ENCODE assay signal across 7 mouse cellular contexts in the genomic region with DNA sequence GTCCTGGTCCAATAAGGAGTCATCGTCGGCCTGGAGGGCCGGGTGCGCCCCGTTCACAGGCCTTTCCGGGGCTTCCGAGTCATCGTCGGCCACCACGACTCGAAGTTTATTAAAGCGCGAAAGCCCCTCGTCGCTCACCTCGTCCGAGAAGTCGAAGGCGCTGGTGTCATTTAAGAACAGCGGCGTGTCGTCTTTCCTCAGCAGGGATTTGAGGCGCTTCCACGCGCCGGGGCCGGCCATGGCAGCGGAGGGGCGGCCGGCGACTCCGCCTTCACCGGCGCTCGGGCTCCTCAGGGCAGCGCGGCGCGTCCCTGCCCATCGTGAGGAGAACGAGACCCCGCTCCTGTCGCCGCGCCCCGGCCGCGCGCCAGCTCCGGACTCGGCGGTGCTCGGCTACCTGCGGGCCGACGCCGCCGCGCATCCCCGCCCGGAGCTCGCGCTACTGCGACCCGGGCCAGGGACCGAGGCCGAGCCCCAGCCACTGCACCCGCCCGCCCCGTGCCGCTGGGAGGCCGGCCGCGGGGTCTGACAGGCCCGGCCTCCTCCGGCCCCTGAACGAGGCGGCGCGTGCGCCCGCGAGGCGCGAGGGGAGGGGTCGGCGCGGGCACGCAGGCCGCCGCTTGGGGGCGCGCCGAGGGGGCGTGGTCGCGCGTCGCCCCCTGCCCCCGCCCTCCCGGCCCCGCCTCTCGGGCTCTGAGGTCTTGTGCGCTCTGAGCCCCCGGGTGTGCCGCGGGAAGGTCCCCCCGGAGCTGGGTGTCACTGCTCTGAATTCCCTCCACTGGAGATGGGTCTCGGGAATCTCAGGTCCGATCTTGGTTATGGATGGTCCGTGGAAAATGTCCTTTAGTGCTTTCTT. TPM values are rescaled to one million over a fixed set of nuclear protein-coding genes. Genes with fewer than 3 reads are reported as not detected.
DNase-seq lines count a peak whose midpoint lies in the region; ATAC-seq lines count a peak whose summit lies in the region.

Gene Slc30a4 (minus strand): TSS at position 483 of the 856 bp plus-strand sequence.

- H3K4me3 ChIP-seq in embryonic facial prominence, embryonic 10.5 days, result peak within 1 kb of the TSS; percentile 79
- peak within 1 kb of the TSS; percentile 72 for H3K4me3 ChIP-seq in limb, embryonic 13.5 days
- H3K4me3 ChIP-seq in midbrain, embryonic 14.5 days (replicated peaks; ENCODE audit: low read depth, low read length), result peak within 1 kb of the TSS; percentile 75

- H3K4me1 ChIP-seq in embryonic facial prominence, embryonic 10.5 days, result peaks cover 9% of the 10 kb centered on the region; the same call in 1 of the 2 replicates
- peaks cover 14% of the 10 kb centered on the region for H3K4me1 ChIP-seq in limb, embryonic 13.5 days
- H3K4me1 ChIP-seq in midbrain, embryonic 14.5 days (ENCODE audit: control insufficient read depth, insufficient read depth, low read length), result peaks cover 18% of the 10 kb centered on the region

- no peaks in the 10 kb centered on the region for H3K36me3 ChIP-seq in embryonic facial prominence, embryonic 10.5 days (replicated peaks)
- H3K36me3 ChIP-seq in limb, embryonic 13.5 days, result no peaks in the 10 kb centered on the region
- no peaks in the 10 kb centered on the region for H3K36me3 ChIP-seq in midbrain, embryonic 14.5 days (ENCODE audit: control insufficient read depth, insufficient read depth, low read length)

- peak; percentile 88 for DNase-seq in adrenal gland, postnatal 10 days
- peak; percentile 88 for DNase-seq in embryonic facial prominence, embryonic 10.5 days (ENCODE audit: low spot score)
- peak; percentile 79 to 85 for DNase-seq in heart, adult 18-20 months
- peak; percentile 83 for DNase-seq in kidney, adult 18-20 months
- DNase-seq in midbrain, embryonic 14.5 days, result peak; percentile 94
- peak; percentile 14 to 60 for DNase-seq in spleen, postnatal 10 days (ENCODE audit: low spot score in 2 of 2)

- peak within 1 kb of the TSS; percentile 85 for H3K9ac ChIP-seq in limb, embryonic 13.5 days
- H3K9ac ChIP-seq in midbrain, embryonic 14.5 days (replicated peaks; ENCODE audit: low read length), result peak within 1 kb of the TSS; percentile 83

- H3K9me3 ChIP-seq in embryonic facial prominence, embryonic 10.5 days, result no peaks in the 10 kb centered on the region
- H3K9me3 ChIP-seq in limb, embryonic 13.5 days, result no peaks in the 10 kb centered on the region
- no peaks in the 10 kb centered on the region for H3K9me3 ChIP-seq in midbrain, embryonic 14.5 days (ENCODE audit: control insufficient read depth, low read length)

- H3K27me3 ChIP-seq in embryonic facial prominence, embryonic 10.5 days (replicated peaks; ENCODE audit: low read depth, poor library complexity, severe bottlenecking), result peaks cover 31% of the 10 kb centered on the region
- H3K27me3 ChIP-seq in limb, embryonic 13.5 days, result 0 out of 2 replicates have a peak, but pooled peaks cover 2% of the 10 kb centered on the region
- H3K27me3 ChIP-seq in midbrain, embryonic 14.5 days (ENCODE audit: control insufficient read depth, insufficient read depth, low read length), result no peaks in the 10 kb centered on the region

- peak within 1 kb of the TSS; percentile 78 for H3K4me2 ChIP-seq in limb, embryonic 13.5 days (replicated peaks)
- H3K4me2 ChIP-seq in midbrain, embryonic 14.5 days (ENCODE audit: low read length), result peak within 1 kb of the TSS; percentile 76

- ATAC-seq in limb, embryonic 13.5 days (ENCODE audit: low FRiP score, low read depth), result peak; percentile 98
- peak; percentile 98 for ATAC-seq in midbrain, embryonic 14.5 days (ENCODE audit: low FRiP score, low TSS enrichment)

- under 1% methylated on average over 111 of the region's 111 CpGs for WGBS in embryonic facial prominence, embryonic 10.5 days
- WGBS in limb, embryonic 13.5 days, result under 1% methylated on average over 84 of the region's 111 CpGs
- under 1% methylated on average over 108 of the region's 111 CpGs for WGBS in midbrain, embryonic 14.5 days

- H3K27ac ChIP-seq in embryonic facial prominence, embryonic 10.5 days (replicated peaks), result peak within 1 kb of the TSS; percentile 87
- peak within 1 kb of the TSS; percentile 28; the same call in 1 of the 2 replicates for H3K27ac ChIP-seq in limb, embryonic 13.5 days
- peak within 1 kb of the TSS; percentile 79 for H3K27ac ChIP-seq in midbrain, embryonic 14.5 days (replicated peaks; ENCODE audit: low read depth, low read length)

RNA-seq across cellular contexts. Expression of gene Slc30a4, which starts in this region (rescaled TPM):
- 10 to 100 TPM; 22.9 to 23.9 TPM for total RNA-seq in adrenal gland, postnatal 10 days (2021)
- polyA plus RNA-seq in embryonic facial prominence, embryonic 10.5 days (2016; fragmentation: Nextera tagmentation; extraction: Ambion mirVana), result 4.4 and 5.0 TPM in 2 replicates
- total RNA-seq in heart, adult 18-20 months (2021), result 1 to 10 TPM; 7.4 to 7.7 TPM
- polyA plus RNA-seq in limb, embryonic 13.5 days (2015; fragmentation: Nextera tagmentation; extraction: Ambion mirVana), result 8.2 and 9.9 TPM in 2 replicates
- 8.5 and 11.1 TPM in 2 replicates for polyA plus RNA-seq in midbrain, embryonic 14.5 days (2014; fragmentation: Nextera tagmentation; extraction: Ambion mirVana)

Comparison
In these comparisons a context has a peak if more than half of its experiments do, and no peak if none do; other contexts are left out.
1. Peak in every context shown above with its lines: DNase-seq, ATAC-seq, H3K4me3 ChIP-seq and H3K27ac ChIP-seq.
2. DNase-seq: peak in every context shown above with its lines; median percentile 94 in midbrain, embryonic 14.5 days; 88 in adrenal gland, postnatal 10 days; 88 in embryonic facial prominence, embryonic 10.5 days; 83 in kidney, adult 18-20 months; 82 in heart, adult 18-20 months; 37 in spleen, postnatal 10 days.
3. H3K27ac ChIP-seq: peak in every context shown above with its lines; median percentile 87 in embryonic facial prominence, embryonic 10.5 days; 79 in midbrain, embryonic 14.5 days; 28 in limb, embryonic 13.5 days.